Mouse (Mus musculus): ENCODE measurements around the gene Arid1b.

DNA sequence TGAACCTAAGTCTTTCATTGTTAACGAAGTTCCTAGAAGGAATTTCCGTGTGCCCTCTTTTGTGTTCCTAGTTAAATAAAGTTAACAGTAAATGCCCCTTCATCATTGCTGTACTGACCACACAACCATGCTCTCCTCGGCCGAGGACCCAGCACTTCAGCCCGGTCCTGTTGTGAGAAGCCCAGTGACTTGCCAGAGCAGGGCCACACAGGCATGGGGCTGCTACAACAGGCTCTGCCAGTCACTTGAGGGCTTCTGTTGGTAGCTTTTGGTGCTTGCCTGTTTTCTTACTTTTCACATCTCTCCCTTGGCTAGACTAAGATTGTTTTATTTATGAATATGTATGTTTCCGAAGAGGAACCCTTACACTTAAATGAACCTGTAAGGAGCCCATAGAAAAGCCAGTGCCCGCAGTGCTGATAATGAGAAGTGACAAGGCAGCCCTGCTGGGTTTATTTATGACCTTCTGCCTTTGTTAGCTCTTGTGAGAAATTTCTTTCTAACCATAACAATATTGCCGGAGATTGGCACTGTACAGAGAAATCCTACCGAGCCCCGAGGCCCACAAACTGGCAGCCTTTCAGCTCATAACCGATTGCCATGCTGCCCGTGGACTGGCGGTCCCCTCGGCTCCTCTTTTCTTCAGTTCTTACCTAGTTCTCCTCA, 234.0 kb downstream of the Arid1b start:
- TF ChIP-seq CTCF (IDR thresholded peaks at IDR 0.05; ENCODE audit: borderline replicate concordance, extremely low read depth, insufficient read depth, insufficient read length): no peak
- TF ChIP-seq POLR2A (IDR thresholded peaks at IDR 0.05; ENCODE audit: borderline replicate concordance, extremely low read depth, insufficient read depth, insufficient read length, poor library complexity, severe bottlenecking): no peak
